Mouse (Mus musculus): ENCODE measurements around the gene Tmx4.

DNA sequence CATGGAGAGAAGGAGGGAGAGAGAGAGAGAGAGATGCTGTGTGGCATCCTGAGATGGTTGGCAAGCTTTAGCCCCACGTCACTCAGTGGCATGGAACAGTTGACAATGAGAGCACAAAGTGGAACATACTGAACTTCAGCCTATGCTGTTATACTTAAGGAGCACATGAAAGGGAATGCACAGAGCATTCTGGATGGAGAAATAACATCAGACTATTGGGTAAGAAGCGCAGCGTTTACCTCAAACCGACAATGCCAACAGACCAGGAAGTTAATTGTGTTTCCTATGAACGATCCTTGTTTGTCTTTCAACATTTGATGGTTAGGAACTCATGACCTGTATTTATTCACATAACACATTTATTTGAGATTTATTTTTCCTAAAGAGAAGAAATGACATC, 8.8 kb upstream of the Tmx4 start:
- no peak for TF ChIP-seq POLR2A (IDR thresholded peaks at IDR 0.05; ENCODE audit: low read depth, low read length)
- TF ChIP-seq CTCF (IDR thresholded peaks at IDR 0.05; ENCODE audit: extremely low read depth, insufficient read length, insufficient replicate concordance, low read depth, low read length): no peak

All from small intestine, adult 2 months (tissue).